Mouse (Mus musculus): ENCODE results near the gene Ints14. TPM values are rescaled to one million over a fixed set of nuclear protein-coding genes. Genes with fewer than 3 reads are reported as not detected.

The Ints14 gene
- 16.5 and 17.3 TPM in 2 replicates for polyA plus RNA-seq (2012; rRNA removed)

DNA sequence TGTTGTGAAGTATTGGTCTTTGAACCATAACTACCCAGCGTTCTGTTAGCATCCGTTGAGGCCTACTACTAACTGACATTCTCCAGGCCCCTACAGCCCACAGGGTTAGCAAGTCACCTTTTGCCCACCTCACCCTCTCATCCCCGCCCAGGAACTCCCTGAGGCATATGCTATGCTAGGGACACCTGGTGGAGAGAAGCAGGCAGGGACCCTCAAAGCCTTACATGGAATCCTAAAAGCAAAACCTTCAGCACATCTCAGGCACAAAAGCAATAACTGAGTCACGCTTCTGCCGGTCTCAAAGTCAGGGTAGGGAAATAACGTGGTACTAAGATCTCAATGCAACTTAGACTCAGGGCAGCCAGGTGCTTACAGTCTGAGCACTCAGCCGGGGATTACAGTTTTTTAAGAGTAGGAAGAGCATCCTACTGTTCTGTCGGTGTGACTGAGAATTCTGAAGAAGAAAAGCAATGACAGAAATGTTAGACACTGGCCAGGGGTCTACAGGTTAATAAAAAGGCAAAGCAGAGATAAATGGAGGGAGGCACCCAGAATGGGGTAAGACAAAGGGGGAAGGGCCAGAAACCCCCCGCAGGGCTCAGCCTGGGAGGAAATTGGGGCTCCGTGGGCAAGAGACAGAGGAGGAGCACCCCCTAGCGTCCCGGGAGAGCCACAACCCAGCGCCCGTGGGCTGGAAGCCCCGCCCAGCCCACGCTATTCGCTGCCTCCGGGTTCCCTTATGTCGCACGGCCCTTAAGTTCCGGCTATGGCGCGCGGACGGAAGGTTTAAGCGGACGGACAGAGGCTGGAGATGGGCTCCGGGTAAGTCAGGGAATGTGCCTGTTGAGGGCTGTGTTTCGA is at the start of gene Ints14:
Gene Ints14 (plus strand): TSS at position 789 of the 861 bp plus-strand sequence.
- TF ChIP-seq POLR2A (IDR thresholded peaks at IDR 0.05; ENCODE audit: low read depth, low read length) (peak; percentile 88), CTCF (conservative IDR thresholded peaks at IDR 0.05; ENCODE audit: insufficient read depth, insufficient read length, low read depth, low read length) (peak; percentile 76)
- no peaks in the 10 kb centered on the region for H3K36me3 ChIP-seq (ENCODE audit: control insufficient read depth, insufficient read depth, low read length)
- H3K27me3 ChIP-seq (replicated peaks; ENCODE audit: control insufficient read depth, insufficient read depth, low read length) = no peaks in the 10 kb centered on the region
- peak within 1 kb of the TSS; percentile 76 for H3K27ac ChIP-seq (ENCODE audit: insufficient read depth, low read depth, low read length)
- peak; percentile 97 for DNase-seq
- WGBS = 6% methylated on average over 29 of the region's 29 CpGs
- peaks cover 6% of the 10 kb centered on the region for H3K4me1 ChIP-seq (ENCODE audit: control insufficient read depth, insufficient read depth, low read length)
- peak within 1 kb of the TSS; percentile 83 for H3K4me3 ChIP-seq (ENCODE audit: insufficient read depth, low read depth, low read length)

DNA sequence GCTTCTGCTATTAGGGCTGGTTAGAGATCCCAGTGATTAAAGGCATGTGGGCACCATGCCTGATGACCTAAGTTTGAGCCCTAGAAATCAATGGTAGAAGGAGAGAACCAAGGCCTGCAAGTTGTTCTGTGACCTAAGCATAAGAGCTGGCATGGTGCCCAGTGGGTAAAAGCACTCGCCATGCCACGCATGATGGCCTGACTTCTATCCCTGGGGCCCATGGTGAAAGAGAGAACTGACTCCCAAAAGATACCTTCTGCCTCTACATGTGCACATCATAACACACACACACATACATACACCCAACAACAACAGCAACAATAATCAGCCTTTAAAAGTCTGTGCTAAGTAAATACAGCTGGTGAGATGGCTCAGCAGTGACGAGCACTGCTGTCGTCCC is 47.3 kb upstream of the Ints14 start:
- H3K4me1 ChIP-seq (ENCODE audit: control insufficient read depth, insufficient read depth, low read length) = no peaks in the 10 kb centered on the region
- no peak for DNase-seq
- no peaks in the 10 kb centered on the region for H3K27me3 ChIP-seq (replicated peaks; ENCODE audit: control insufficient read depth, insufficient read depth, low read length)
- H3K4me3 ChIP-seq (ENCODE audit: insufficient read depth, low read depth, low read length) = no peak overlapping the region
- 91% methylated on average over 4 of the region's 4 CpGs for WGBS
- TF ChIP-seq POLR2A (IDR thresholded peaks at IDR 0.05; ENCODE audit: low read depth, low read length) (no peak), CTCF (conservative IDR thresholded peaks at IDR 0.05; ENCODE audit: insufficient read depth, insufficient read length, low read depth, low read length) (no peak)
- no peak overlapping the region for H3K27ac ChIP-seq (ENCODE audit: insufficient read depth, low read depth, low read length)
- H3K36me3 ChIP-seq (ENCODE audit: control insufficient read depth, insufficient read depth, low read length) = peaks cover 3% of the 10 kb centered on the region

DNA sequence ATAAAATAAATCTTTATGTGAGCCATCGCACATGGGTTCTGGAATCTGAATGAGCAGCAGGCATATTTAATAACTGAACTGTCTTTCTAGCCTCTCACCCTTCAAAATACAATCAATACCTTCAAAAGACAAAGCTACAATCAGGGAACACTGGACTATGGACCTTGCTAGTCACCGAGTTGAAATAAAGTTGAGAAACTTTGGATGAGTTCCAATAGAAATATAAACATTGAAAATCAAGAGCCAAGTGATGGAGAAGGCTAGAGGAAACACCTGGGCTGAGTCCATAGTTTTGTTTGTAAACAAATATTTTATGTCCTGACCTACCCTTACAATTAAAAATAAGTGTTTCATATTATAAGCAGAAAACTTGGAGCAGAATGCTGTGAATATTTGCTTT is 46.7 kb upstream of the Ints14 start:
- TF ChIP-seq POLR2A (IDR thresholded peaks at IDR 0.05; ENCODE audit: low read depth, low read length) = no peak
- TF ChIP-seq CTCF (conservative IDR thresholded peaks at IDR 0.05; ENCODE audit: insufficient read depth, insufficient read length, low read depth, low read length) = no peak
- Histone ChIP-seq H3K27ac (ENCODE audit: insufficient read depth, low read depth, low read length) (no peak overlapping the region), H3K4me1 (ENCODE audit: control insufficient read depth, insufficient read depth, low read length) (no peaks in the 10 kb centered on the region), H3K36me3 (ENCODE audit: control insufficient read depth, insufficient read depth, low read length) (peaks cover 3% of the 10 kb centered on the region), H3K4me3 (ENCODE audit: insufficient read depth, low read depth, low read length) (no peak overlapping the region), H3K27me3 (replicated peaks; ENCODE audit: control insufficient read depth, insufficient read depth, low read length) (no peaks in the 10 kb centered on the region)
- no peak for DNase-seq
- 56% methylated on average over 2 of the region's 2 CpGs for WGBS

DNA sequence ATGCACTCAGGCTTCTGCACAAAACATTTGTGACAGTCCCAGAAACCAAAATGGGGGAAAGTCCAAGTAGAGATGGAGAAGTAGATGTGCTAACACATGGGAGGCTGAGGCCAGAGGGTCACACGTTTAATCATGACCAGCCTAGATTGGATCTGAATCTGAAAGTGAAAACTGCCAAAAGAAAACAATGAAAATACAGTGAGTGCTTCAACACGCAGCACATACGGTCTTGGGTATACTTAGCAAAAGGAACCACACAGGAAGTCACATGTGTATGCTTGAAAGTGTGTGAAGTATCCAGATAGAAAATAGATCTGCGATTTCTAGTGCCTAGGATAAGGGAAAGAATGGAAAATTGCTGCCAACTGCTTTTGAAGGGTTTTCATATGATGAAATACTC is 46.1 kb upstream of the Ints14 start:
- no peak for DNase-seq
- 69% methylated on average over 4 of the region's 4 CpGs for WGBS
- Histone ChIP-seq H3K36me3 (ENCODE audit: control insufficient read depth, insufficient read depth, low read length) (peaks cover 3% of the 10 kb centered on the region), H3K27me3 (replicated peaks; ENCODE audit: control insufficient read depth, insufficient read depth, low read length) (no peaks in the 10 kb centered on the region), H3K4me1 (ENCODE audit: control insufficient read depth, insufficient read depth, low read length) (no peaks in the 10 kb centered on the region), H3K4me3 (ENCODE audit: insufficient read depth, low read depth, low read length) (no peak overlapping the region), H3K27ac (ENCODE audit: insufficient read depth, low read depth, low read length) (no peak overlapping the region)
- TF ChIP-seq CTCF (conservative IDR thresholded peaks at IDR 0.05; ENCODE audit: insufficient read depth, insufficient read length, low read depth, low read length) (no peak), POLR2A (IDR thresholded peaks at IDR 0.05; ENCODE audit: low read depth, low read length) (no peak)

DNA sequence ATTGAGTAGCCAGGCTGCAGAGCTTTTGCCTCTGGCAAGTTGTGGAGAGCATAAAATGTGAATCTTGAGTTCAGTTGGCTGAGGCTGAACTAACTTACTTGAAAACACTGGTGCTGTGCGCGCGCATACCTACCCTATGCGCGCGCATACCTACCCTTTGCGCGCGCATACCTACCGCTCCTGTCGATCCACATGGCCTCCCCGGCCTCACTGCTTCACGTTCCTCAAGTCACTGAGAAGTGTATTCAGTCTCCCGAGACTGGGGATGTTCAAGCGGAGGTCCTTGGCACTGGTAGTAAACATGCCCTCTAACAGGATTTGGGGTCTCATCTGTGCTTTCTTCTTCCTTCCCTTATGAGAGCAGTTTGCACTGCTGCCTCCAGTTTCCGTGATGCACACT is 42.1 kb upstream of the Ints14 start:
- Histone ChIP-seq H3K27me3 (replicated peaks; ENCODE audit: control insufficient read depth, insufficient read depth, low read length) (no peaks in the 10 kb centered on the region), H3K36me3 (ENCODE audit: control insufficient read depth, insufficient read depth, low read length) (peaks cover 1% of the 10 kb centered on the region; the same call in 1 of the 2 replicates), H3K4me1 (ENCODE audit: control insufficient read depth, insufficient read depth, low read length) (no peaks in the 10 kb centered on the region), H3K4me3 (ENCODE audit: insufficient read depth, low read depth, low read length) (no peak overlapping the region), H3K27ac (ENCODE audit: insufficient read depth, low read depth, low read length) (no peak overlapping the region)
- TF ChIP-seq CTCF (conservative IDR thresholded peaks at IDR 0.05; ENCODE audit: insufficient read depth, insufficient read length, low read depth, low read length) = no peak
- no peak for TF ChIP-seq POLR2A (IDR thresholded peaks at IDR 0.05; ENCODE audit: low read depth, low read length)
- DNase-seq = no peak
- 62% methylated on average over 16 of the region's 16 CpGs for WGBS

DNA sequence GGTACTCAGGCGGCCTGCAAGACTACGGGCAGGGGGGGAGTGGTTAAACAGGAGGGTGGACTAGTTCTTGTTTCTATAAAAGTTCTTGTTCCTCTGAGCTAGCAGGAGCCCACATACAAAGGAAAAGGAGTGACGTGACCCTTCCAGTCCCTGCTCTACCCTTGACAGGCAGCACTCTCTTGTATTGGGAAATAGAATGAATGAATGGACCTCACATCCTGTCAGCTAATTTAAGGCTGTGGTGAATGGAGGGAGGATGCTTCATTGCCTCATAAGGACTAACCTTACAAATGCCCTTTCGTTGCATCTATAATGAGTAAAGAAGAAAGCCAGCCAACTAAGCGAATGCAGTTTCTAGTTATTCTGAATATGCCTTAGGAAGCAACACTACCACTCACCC is 34.9 kb upstream of the Ints14 start:
- H3K36me3 ChIP-seq (ENCODE audit: control insufficient read depth, insufficient read depth, low read length) = no peaks in the 10 kb centered on the region
- 67% methylated on average over 5 of the region's 5 CpGs for WGBS
- no peaks in the 10 kb centered on the region for H3K27me3 ChIP-seq (replicated peaks; ENCODE audit: control insufficient read depth, insufficient read depth, low read length)
- TF ChIP-seq CTCF (conservative IDR thresholded peaks at IDR 0.05; ENCODE audit: insufficient read depth, insufficient read length, low read depth, low read length) = no peak
- no peak for TF ChIP-seq POLR2A (IDR thresholded peaks at IDR 0.05; ENCODE audit: low read depth, low read length)
- H3K4me3 ChIP-seq (ENCODE audit: insufficient read depth, low read depth, low read length) = no peak overlapping the region
- no peak overlapping the region for H3K27ac ChIP-seq (ENCODE audit: insufficient read depth, low read depth, low read length)
- no peak for DNase-seq
- H3K4me1 ChIP-seq (ENCODE audit: control insufficient read depth, insufficient read depth, low read length) = no peaks in the 10 kb centered on the region

DNA sequence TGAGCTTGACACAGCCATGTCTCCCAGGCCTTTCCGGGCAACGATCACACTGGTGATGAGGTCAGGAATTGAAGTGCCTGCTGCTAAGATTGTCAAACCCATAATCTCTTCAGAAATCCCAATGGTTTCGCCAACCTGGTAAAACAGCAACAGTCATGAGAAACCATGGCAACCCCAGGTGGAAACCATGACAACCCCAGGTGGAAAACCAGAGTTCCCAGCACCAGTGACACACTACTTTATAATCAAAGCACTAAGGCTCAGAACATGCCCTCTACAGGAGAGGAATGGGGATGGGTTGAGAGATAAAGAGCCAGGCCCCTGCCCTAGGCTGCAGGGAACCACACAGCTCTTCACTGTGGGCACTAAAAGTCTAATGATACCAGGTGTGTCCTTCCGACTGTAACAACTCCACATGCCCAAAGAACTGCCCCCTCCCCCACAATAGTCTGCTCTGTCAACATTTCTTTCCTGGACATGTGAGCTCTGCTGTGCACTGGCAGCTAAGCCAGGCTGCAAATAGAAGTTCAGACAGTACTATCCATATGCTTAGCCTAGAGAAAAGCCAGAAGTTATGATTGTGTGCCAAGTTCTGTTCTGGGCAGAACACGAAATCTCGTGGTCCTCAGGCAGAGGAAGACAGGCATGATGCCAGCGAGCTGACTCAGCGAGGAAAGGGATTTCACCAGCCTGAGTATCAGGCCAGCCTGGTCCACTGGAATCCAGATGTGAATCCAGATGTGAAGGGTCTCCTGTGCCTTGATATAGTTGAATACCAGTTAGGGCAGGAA is 34.3 kb upstream of the Ints14 start:
- H3K36me3 ChIP-seq (ENCODE audit: control insufficient read depth, insufficient read depth, low read length) = no peaks in the 10 kb centered on the region
- H3K4me3 ChIP-seq (ENCODE audit: insufficient read depth, low read depth, low read length) = no peak overlapping the region
- no peak for DNase-seq
- H3K4me1 ChIP-seq (ENCODE audit: control insufficient read depth, insufficient read depth, low read length) = no peaks in the 10 kb centered on the region
- TF ChIP-seq POLR2A (IDR thresholded peaks at IDR 0.05; ENCODE audit: low read depth, low read length) (no peak), CTCF (conservative IDR thresholded peaks at IDR 0.05; ENCODE audit: insufficient read depth, insufficient read length, low read depth, low read length) (no peak)
- no peak overlapping the region for H3K27ac ChIP-seq (ENCODE audit: insufficient read depth, low read depth, low read length)
- WGBS = 56% methylated on average over 8 of the region's 8 CpGs
- H3K27me3 ChIP-seq (replicated peaks; ENCODE audit: control insufficient read depth, insufficient read depth, low read length) = no peaks in the 10 kb centered on the region
